Mouse (Mus musculus) heart, adult 18-20 months (tissue): ENCODE measurements around the gene Lrsam1. TPM values are rescaled to one million over a fixed set of nuclear protein-coding genes. Genes with fewer than 3 reads are reported as not detected.

Experiments used
- total RNA-seq, 2 experiments: library from RNA; stranded (reverse); gene quantifications; 2 replicates each; pipeline ENCODE4 v1.2.3; 2021

The Lrsam1 gene
- total RNA-seq, 2 experiments from 2014 or later: 15.1 to 15.9 TPM

Other genes starting within 250 kb of the Lrsam1 start
- gene Cdk9, start 248.5 kb downstream of the Lrsam1 start, total RNA-seq: 10 to 100 TPM; 22.4 to 24.1 TPM
- gene Sh2d3c, start 240.6 kb downstream of the Lrsam1 start, total RNA-seq: 10 to 100 TPM; 23.1 to 30.8 TPM
- not detected for gene 6330409D20Rik, start 220.6 kb downstream of the Lrsam1 start, total RNA-seq
- 1 to 10 TPM; 6.7 to 9.4 TPM for gene Tor2a, start 204.4 kb downstream of the Lrsam1 start, total RNA-seq
- under 1 TPM in 1 of 2 experiments, not detected in 1; 0.13 TPM for gene Ttc16, start 186.0 kb downstream of the Lrsam1 start, total RNA-seq
- 1 to 10 TPM; 5.1 to 5.5 TPM for gene Ptrh1, start 185.8 kb downstream of the Lrsam1 start, total RNA-seq
- gene Cfap157, start 177.2 kb downstream of the Lrsam1 start, total RNA-seq: not detected
- gene Stxbp1, start 114.4 kb downstream of the Lrsam1 start, total RNA-seq: 10 to 100 TPM; 12.2 to 13.0 TPM
- gene Fam129b, start 85.5 kb downstream of the Lrsam1 start, total RNA-seq: 10 to 100 TPM; 20.4 to 25.0 TPM
- 10 to 100 TPM; 66.0 to 72.2 TPM for gene Rpl12, start 55 bp downstream of the Lrsam1 start, total RNA-seq
- 10 to 100 TPM; 15.0 to 17.3 TPM for gene Slc2a8, start 20.5 kb upstream of the Lrsam1 start, total RNA-seq
- 1 to 10 TPM; 2.2 to 2.6 TPM for gene Garnl3, start 170.0 kb upstream of the Lrsam1 start, total RNA-seq